Mouse (Mus musculus): ENCODE measurements around the gene F12. TPM values are rescaled to one million over a fixed set of nuclear protein-coding genes. Genes with fewer than 3 reads are reported as not detected.
A peak's percentile ranks its signal among the peaks of the same experiment; 100 is the strongest.

Gene F12
- total and polyA plus RNA-seq, 2 experiments from 2014 or later, result 0.49 TPM; not detected in 1

DNA sequence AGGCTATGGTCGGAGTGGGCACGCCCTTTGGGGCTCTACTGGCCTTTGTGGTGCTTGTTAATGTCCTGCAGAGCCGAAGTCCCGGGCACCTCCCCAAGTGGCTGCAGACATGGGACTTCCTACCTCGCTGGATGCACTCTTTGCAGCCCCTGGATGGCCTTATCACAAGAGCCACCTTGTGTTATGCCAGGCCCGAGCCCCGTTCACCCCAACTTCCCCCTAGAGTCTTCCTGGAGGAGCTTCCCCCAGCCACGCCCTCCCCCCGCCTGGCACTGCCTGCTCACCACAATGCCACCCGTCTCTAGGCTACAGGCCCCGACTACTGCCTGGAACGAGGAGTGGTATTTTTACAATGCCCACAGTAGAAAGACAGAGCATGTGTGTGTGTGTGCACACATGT is 13.3 kb downstream of the F12 start:
- DNase-seq (ENCODE audit: low spot score) (no peak), ATAC-seq (ENCODE audit: low FRiP score) (no peak)
- no peak for TF ChIP-seq CTCF (IDR thresholded peaks at IDR 0.05)
- Histone ChIP-seq H3K27me3 (ENCODE audit: insufficient read depth, low read length) (peaks cover 5% of the 10 kb centered on the region), H3K9me3 (ENCODE audit: low read length) (no peaks in the 10 kb centered on the region), H3K4me1 (ENCODE audit: insufficient read depth, low read length) (no peaks in the 10 kb centered on the region), H3K9ac (replicated peaks; ENCODE audit: low read length, poor library complexity, severe bottlenecking) (no peak overlapping the region), H3K4me3 (ENCODE audit: low read depth, low read length) (no peak overlapping the region), H3K36me3 (ENCODE audit: insufficient read depth, low read length) (no peaks in the 10 kb centered on the region), H3K4me2 (ENCODE audit: low read depth, low read length, poor library complexity, severe bottlenecking) (no peak overlapping the region), H3K27ac (ENCODE audit: low read depth, low read length) (no peak overlapping the region)
- 84% methylated on average over 12 of the region's 12 CpGs for WGBS

- no peak overlapping the region for H3K4me2 ChIP-seq (ENCODE audit: low read depth, low read length, poor library complexity, severe bottlenecking)
- TF ChIP-seq CTCF (IDR thresholded peaks at IDR 0.05), result no peak
- ATAC-seq (ENCODE audit: low FRiP score), result no peak
- H3K4me1 ChIP-seq (ENCODE audit: insufficient read depth, low read length), result no peaks in the 10 kb centered on the region
- WGBS, result 88% methylated on average over 13 of the region's 13 CpGs
- peaks cover 5% of the 10 kb centered on the region for H3K27me3 ChIP-seq (ENCODE audit: insufficient read depth, low read length)
- H3K4me3 ChIP-seq (ENCODE audit: low read depth, low read length), result no peak overlapping the region
- H3K9ac ChIP-seq (replicated peaks; ENCODE audit: low read length, poor library complexity, severe bottlenecking), result no peak overlapping the region
- H3K36me3 ChIP-seq (ENCODE audit: insufficient read depth, low read length), result no peaks in the 10 kb centered on the region
- H3K9me3 ChIP-seq (ENCODE audit: low read length), result no peaks in the 10 kb centered on the region
- H3K27ac ChIP-seq (ENCODE audit: low read depth, low read length), result no peak overlapping the region
- DNase-seq (ENCODE audit: low spot score), result no peak
Observed at GRCm38 (mm10) chr13:55412643-55413307, 13.8 kb downstream of the F12 start.

- no peak overlapping the region for H3K4me3 ChIP-seq (ENCODE audit: low read depth, low read length)
- peaks cover 5% of the 10 kb centered on the region for H3K27me3 ChIP-seq (ENCODE audit: insufficient read depth, low read length)
- H3K4me1 ChIP-seq (ENCODE audit: insufficient read depth, low read length), result no peaks in the 10 kb centered on the region
- WGBS, result 73% methylated on average over 7 of the region's 7 CpGs
- no peak for TF ChIP-seq CTCF (IDR thresholded peaks at IDR 0.05)
- no peaks in the 10 kb centered on the region for H3K9me3 ChIP-seq (ENCODE audit: low read length)
- ATAC-seq (ENCODE audit: low FRiP score), result no peak
- no peaks in the 10 kb centered on the region for H3K36me3 ChIP-seq (ENCODE audit: insufficient read depth, low read length)
- no peak overlapping the region for H3K9ac ChIP-seq (replicated peaks; ENCODE audit: low read length, poor library complexity, severe bottlenecking)
- no peak for DNase-seq (ENCODE audit: low spot score)
- no peak overlapping the region for H3K27ac ChIP-seq (ENCODE audit: low read depth, low read length)
- no peak overlapping the region for H3K4me2 ChIP-seq (ENCODE audit: low read depth, low read length, poor library complexity, severe bottlenecking)
Observed at GRCm38 (mm10) chr13:55411826-55412225, 14.8 kb downstream of the F12 start.

DNA sequence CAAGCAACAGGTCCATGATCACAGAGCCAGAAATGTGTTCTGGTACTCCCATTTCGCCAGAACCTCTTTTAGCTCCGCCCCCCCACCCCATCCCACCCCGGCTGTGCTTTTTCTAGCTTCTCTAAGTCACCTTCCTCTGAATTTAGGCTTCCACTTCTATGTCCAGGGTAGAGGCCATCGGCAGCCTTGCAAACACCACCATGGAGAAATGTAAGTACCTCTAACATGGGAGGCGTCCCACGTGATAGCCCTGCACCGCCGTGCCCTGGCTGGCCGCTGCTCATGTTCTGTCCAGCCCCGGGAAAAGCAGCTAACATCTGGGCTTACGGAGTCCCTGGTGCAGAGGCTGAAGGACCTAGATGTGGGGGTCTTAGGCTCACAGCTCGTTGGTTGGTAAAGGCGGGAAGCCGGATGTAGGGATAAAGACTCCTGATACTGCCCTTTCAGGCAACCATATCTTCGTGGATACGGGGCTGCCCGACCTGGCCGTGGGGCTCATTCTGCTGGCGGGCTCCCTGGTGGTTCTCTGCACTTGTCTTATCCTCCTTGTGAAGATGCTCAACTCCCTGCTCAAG is 18.0 kb downstream of the F12 start:
- no peaks in the 10 kb centered on the region for H3K36me3 ChIP-seq (ENCODE audit: insufficient read depth, low read length)

GRCm38 (mm10) chr13:55407341-55407740 is 19.3 kb downstream of the F12 start:
- H3K4me3 ChIP-seq (ENCODE audit: low read depth, low read length), result no peak overlapping the region
- no peak for TF ChIP-seq CTCF (IDR thresholded peaks at IDR 0.05)
- H3K9me3 ChIP-seq (ENCODE audit: low read length), result no peaks in the 10 kb centered on the region
- DNase-seq (ENCODE audit: low spot score), result no peak
- no peak overlapping the region for H3K4me2 ChIP-seq (ENCODE audit: low read depth, low read length, poor library complexity, severe bottlenecking)
- H3K9ac ChIP-seq (replicated peaks; ENCODE audit: low read length, poor library complexity, severe bottlenecking), result no peak overlapping the region
- no peaks in the 10 kb centered on the region; the same call in 1 of the 2 replicates for H3K27me3 ChIP-seq (ENCODE audit: insufficient read depth, low read length)
- 89% methylated on average over 4 of the region's 4 CpGs for WGBS
- no peaks in the 10 kb centered on the region for H3K36me3 ChIP-seq (ENCODE audit: insufficient read depth, low read length)
- ATAC-seq (ENCODE audit: low FRiP score), result no peak
- no peak overlapping the region for H3K27ac ChIP-seq (ENCODE audit: low read depth, low read length)
- peaks cover 4% of the 10 kb centered on the region; the same call in 1 of the 2 replicates for H3K4me1 ChIP-seq (ENCODE audit: insufficient read depth, low read length)

More for the DNA sequence above, 18.0 kb downstream of the F12 start:
- TF ChIP-seq CTCF (IDR thresholded peaks at IDR 0.05), result no peak
- Histone ChIP-seq H3K4me1 (ENCODE audit: insufficient read depth, low read length) (peaks cover 4% of the 10 kb centered on the region; the same call in 1 of the 2 replicates), H3K9ac (replicated peaks; ENCODE audit: low read length, poor library complexity, severe bottlenecking) (no peak overlapping the region), H3K4me3 (ENCODE audit: low read depth, low read length) (no peak overlapping the region), H3K4me2 (ENCODE audit: low read depth, low read length, poor library complexity, severe bottlenecking) (no peak overlapping the region), H3K27ac (ENCODE audit: low read depth, low read length) (no peak overlapping the region), H3K27me3 (ENCODE audit: insufficient read depth, low read length) (peaks cover 5% of the 10 kb centered on the region), H3K9me3 (ENCODE audit: low read length) (no peaks in the 10 kb centered on the region)
- DNase-seq (ENCODE audit: low spot score) (no peak), ATAC-seq (ENCODE audit: low FRiP score) (no peak)
- 89% methylated on average over 19 of the region's 19 CpGs for WGBS

GRCm38 (mm10) chr13:55405783-55406390 is 20.7 kb downstream of the F12 start:
- H3K4me3 ChIP-seq (ENCODE audit: low read depth, low read length), result 0 out of 2 replicates have a peak overlapping the region, but pooled peaks have one; percentile 3
- peak overlapping the region; percentile 14; the same call in 1 of the 2 replicates for H3K9ac ChIP-seq (replicated peaks; ENCODE audit: low read length, poor library complexity, severe bottlenecking)
- no peaks in the 10 kb centered on the region for H3K36me3 ChIP-seq (ENCODE audit: insufficient read depth, low read length)
- H3K27me3 ChIP-seq (ENCODE audit: insufficient read depth, low read length), result no peaks in the 10 kb centered on the region; the same call in 1 of the 2 replicates
- H3K4me2 ChIP-seq (ENCODE audit: low read depth, low read length, poor library complexity, severe bottlenecking), result peak overlapping the region; percentile 32
- ATAC-seq (ENCODE audit: low FRiP score) (no peak), DNase-seq (ENCODE audit: low spot score) (no peak)
- H3K9me3 ChIP-seq (ENCODE audit: low read length), result no peaks in the 10 kb centered on the region
- H3K4me1 ChIP-seq (ENCODE audit: insufficient read depth, low read length), result peaks cover 4% of the 10 kb centered on the region; the same call in 1 of the 2 replicates
- TF ChIP-seq CTCF (IDR thresholded peaks at IDR 0.05), result no peak
- 0 out of 2 replicates have a peak overlapping the region, but pooled peaks have one; percentile 39 for H3K27ac ChIP-seq (ENCODE audit: low read depth, low read length)
- WGBS, result 52% methylated on average over 13 of the region's 13 CpGs
